31 mouse cellular contexts compared by ENCODE assay signal in the genomic region with DNA sequence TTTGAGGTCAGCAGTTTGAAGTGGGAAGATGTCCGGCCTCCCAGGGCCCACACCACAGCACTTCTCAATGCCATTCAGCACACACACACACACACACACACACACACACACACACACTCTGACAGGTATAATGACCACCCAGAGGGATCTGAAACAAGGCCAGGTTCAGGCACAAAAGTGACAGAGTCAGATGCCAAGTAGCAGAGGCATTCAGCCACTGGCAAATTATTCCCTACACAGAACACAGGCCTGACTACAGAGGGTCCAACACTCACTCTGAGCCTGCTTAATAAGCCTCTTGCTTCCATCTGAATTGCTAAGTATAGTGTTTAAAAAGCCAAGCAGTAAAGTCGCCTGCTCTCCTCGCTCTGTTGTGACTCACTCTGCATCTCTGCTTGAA. TPM values are rescaled to one million over a fixed set of nuclear protein-coding genes. Genes with fewer than 3 reads are reported as not detected.
A peak's percentile ranks its signal among the peaks of the same experiment; 100 is the strongest.
DNase-seq lines count a peak whose midpoint lies in the region; ATAC-seq and TF ChIP-seq lines count a peak whose summit lies in the region.
"Had no signal": no experiment of that assay in that cellular context is flagged by ENCODE, and none has a peak within 500 bp of the region (broad histone marks: within the 10 kb centered on the region; RNA-seq: fewer than 3 reads in every experiment).

No protein-coding gene starts in this region.

- 49% methylated on average over 3 of the region's 3 CpGs for WGBS in forebrain, embryonic 14.5 days
- 90% methylated on average over 3 of the region's 3 CpGs for WGBS in forebrain, embryonic 10.5 days
- 51% methylated on average over 3 of the region's 3 CpGs for WGBS in hindbrain, postnatal 0 days
- WGBS in hindbrain, embryonic 11.5 days, result 91% methylated on average over 3 of the region's 3 CpGs

- TF ChIP-seq CTCF in hindbrain, postnatal 0 days (IDR thresholded peaks at IDR 0.05; ENCODE audit: low read depth), result no peak
- no peak for TF ChIP-seq CTCF in brain, embryonic 14.5 days (IDR thresholded peaks at IDR 0.05; ENCODE audit: borderline replicate concordance, extremely low read depth, insufficient read depth, insufficient read length)

- H3K9me3 ChIP-seq in forebrain, embryonic 14.5 days (replicated peaks; ENCODE audit: control insufficient read depth, low read length), result no peaks in the 10 kb centered on the region
- no peaks in the 10 kb centered on the region for H3K9me3 ChIP-seq in forebrain, embryonic 10.5 days
- no peaks in the 10 kb centered on the region for H3K9me3 ChIP-seq in hindbrain, postnatal 0 days (ENCODE audit: low read length)
- H3K9me3 ChIP-seq in hindbrain, embryonic 11.5 days (ENCODE audit: control insufficient read depth, low read length), result no peaks in the 10 kb centered on the region
- H3K9me3 ChIP-seq: heart, embryonic 15.5 days; limb, embryonic 10.5 days; limb, embryonic 15.5 days; liver, embryonic 13.5 days; neural tube, embryonic 12.5 days; stomach, embryonic 15.5 days had no signal

- no peak overlapping the region for H3K27ac ChIP-seq in forebrain, embryonic 14.5 days (ENCODE audit: low read depth, low read length)
- H3K27ac ChIP-seq in forebrain, embryonic 10.5 days, result no peak overlapping the region
- H3K27ac ChIP-seq in hindbrain, postnatal 0 days, result no peak overlapping the region
- no peak overlapping the region for H3K27ac ChIP-seq in hindbrain, embryonic 11.5 days (ENCODE audit: low read depth, low read length)
- H3K27ac ChIP-seq: heart, embryonic 15.5 days; limb, embryonic 10.5 days; limb, embryonic 15.5 days; liver, embryonic 13.5 days; neural tube, embryonic 12.5 days; stomach, embryonic 15.5 days had no signal

- no peak for TF ChIP-seq POLR2A in brain, embryonic 14.5 days (IDR thresholded peaks at IDR 0.05; ENCODE audit: borderline replicate concordance, extremely low read depth, insufficient read depth, insufficient read length, poor library complexity, severe bottlenecking)

- no peak for ATAC-seq in forebrain, embryonic 14.5 days
- ATAC-seq in hindbrain, postnatal 0 days, result peak; percentile 68; the same call in 1 of the 2 replicates
- no peak for ATAC-seq in hindbrain, embryonic 11.5 days (ENCODE audit: low FRiP score)
- ATAC-seq: activated CD4-positive, CD25-positive, alpha-beta regulatory T cell, adult 4 months; CD4-positive, CD25-positive, alpha-beta regulatory T cell, adult 4 months; intestine, postnatal 0 days; lung, postnatal 0 days had no signal

- peak; percentile 43 for DNase-seq in forebrain, embryonic 14.5 days (ENCODE audit: low spot score)
- no peak for DNase-seq in forebrain, embryonic 10.5 days (ENCODE audit: extremely low spot score, low spot score)
- DNase-seq in hindbrain, postnatal 0 days (ENCODE audit: low spot score), result peak; percentile 51
- no peak for DNase-seq in hindbrain, embryonic 11.5 days (ENCODE audit: low spot score)
- peak; percentile 33 for DNase-seq in Muller cell, postnatal 12 days (ENCODE audit: inconsistent ontology term)
- peak; percentile 73 for DNase-seq in brain, embryonic 14.5 days (ENCODE audit: low read depth)
- DNase-seq in kidney, postnatal 14 days, result no peak
- DNase-seq: adrenal gland, adult 2 months; adrenal gland, postnatal 36 days; cerebellum, adult 9-10 months; gastrocnemius, postnatal 14 days; kidney, adult 9 months; kidney, postnatal 10 days; layer of hippocampus, adult 9-11 months; liver, embryonic 13.5 days; lung, adult 18-20 months; lung, postnatal 4 days; midbrain, embryonic 14.5 days; right cerebral cortex, postnatal 14 days; thymus, postnatal 36 days had no signal

- H3K36me3 ChIP-seq in forebrain, embryonic 14.5 days (ENCODE audit: control insufficient read depth, insufficient read depth, low read length), result peaks cover 24% of the 10 kb centered on the region
- H3K36me3 ChIP-seq in forebrain, embryonic 10.5 days (replicated peaks), result peaks cover 92% of the 10 kb centered on the region
- H3K36me3 ChIP-seq in hindbrain, postnatal 0 days (ENCODE audit: insufficient read depth, low read length), result no peaks in the 10 kb centered on the region; the same call in 1 of the 2 replicates
- H3K36me3 ChIP-seq in hindbrain, embryonic 11.5 days (ENCODE audit: control insufficient read depth, insufficient read depth, low read length), result 0 out of 2 replicates have a peak, but pooled peaks cover 3% of the 10 kb centered on the region

- H3K4me2 ChIP-seq in forebrain, embryonic 14.5 days (ENCODE audit: low read length), result no peak overlapping the region
- H3K4me2 ChIP-seq in hindbrain, postnatal 0 days (ENCODE audit: low read depth, low read length), result no peak overlapping the region
- H3K4me2 ChIP-seq in hindbrain, embryonic 11.5 days (replicated peaks; ENCODE audit: low read depth, low read length), result no peak overlapping the region
- H3K4me2 ChIP-seq: heart, embryonic 15.5 days; limb, embryonic 15.5 days; liver, embryonic 13.5 days; neural tube, embryonic 12.5 days; stomach, embryonic 15.5 days had no signal

- no peak overlapping the region for H3K4me3 ChIP-seq in forebrain, embryonic 14.5 days (ENCODE audit: low read depth, low read length)
- H3K4me3 ChIP-seq in forebrain, embryonic 10.5 days, result no peak overlapping the region
- no peak overlapping the region for H3K4me3 ChIP-seq in hindbrain, postnatal 0 days (ENCODE audit: low read length)
- no peak overlapping the region for H3K4me3 ChIP-seq in hindbrain, embryonic 11.5 days (ENCODE audit: low read depth, low read length)
- H3K4me3 ChIP-seq: erythroblast, embryonic 14.5 days; heart, embryonic 15.5 days; limb, embryonic 10.5 days; limb, embryonic 15.5 days; liver, embryonic 13.5 days; megakaryocyte, embryonic 14.5 days; neural tube, embryonic 12.5 days; stomach, embryonic 15.5 days had no signal

- H3K27me3 ChIP-seq in forebrain, embryonic 14.5 days (replicated peaks; ENCODE audit: control insufficient read depth, insufficient read depth, low read length), result no peaks in the 10 kb centered on the region
- no peaks in the 10 kb centered on the region for H3K27me3 ChIP-seq in forebrain, embryonic 10.5 days (ENCODE audit: poor library complexity, severe bottlenecking)
- H3K27me3 ChIP-seq in hindbrain, postnatal 0 days (ENCODE audit: insufficient read depth, low read length), result no peaks in the 10 kb centered on the region
- H3K27me3 ChIP-seq in hindbrain, embryonic 11.5 days (ENCODE audit: control insufficient read depth, insufficient read depth, low read length), result no peaks in the 10 kb centered on the region
- H3K27me3 ChIP-seq: heart, embryonic 15.5 days; limb, embryonic 15.5 days; liver, embryonic 13.5 days; megakaryocyte, embryonic 14.5 days; neural tube, embryonic 12.5 days; stomach, embryonic 15.5 days had no signal

- H3K4me1 ChIP-seq in forebrain, embryonic 14.5 days (ENCODE audit: control insufficient read depth, insufficient read depth, low read length), result no peaks in the 10 kb centered on the region
- no peaks in the 10 kb centered on the region for H3K4me1 ChIP-seq in forebrain, embryonic 10.5 days
- no peaks in the 10 kb centered on the region; the same call in 1 of the 2 replicates for H3K4me1 ChIP-seq in hindbrain, postnatal 0 days (ENCODE audit: insufficient read depth, low read length)
- no peaks in the 10 kb centered on the region for H3K4me1 ChIP-seq in hindbrain, embryonic 11.5 days (replicated peaks; ENCODE audit: control insufficient read depth, insufficient read depth, low read length)
- H3K4me1 ChIP-seq: heart, embryonic 15.5 days; limb, embryonic 10.5 days; liver, embryonic 13.5 days; neural tube, embryonic 12.5 days; stomach, embryonic 15.5 days had no signal

- H3K9ac ChIP-seq in forebrain, embryonic 14.5 days (ENCODE audit: low read length), result no peak overlapping the region
- no peak overlapping the region for H3K9ac ChIP-seq in hindbrain, postnatal 0 days (replicated peaks; ENCODE audit: low read length)
- H3K9ac ChIP-seq in hindbrain, embryonic 11.5 days (ENCODE audit: low read depth, low read length), result no peak overlapping the region
- H3K9ac ChIP-seq: heart, embryonic 15.5 days; limb, embryonic 15.5 days; liver, embryonic 13.5 days; neural tube, embryonic 12.5 days; stomach, embryonic 15.5 days had no signal

RNA-seq across cellular contexts. Expression of a gene that starts 33.1 kb away (rescaled TPM):
- 29.2 and 32.4 TPM in 2 replicates for polyA plus RNA-seq in forebrain, embryonic 14.5 days (2014; fragmentation: Nextera tagmentation; extraction: Ambion mirVana)
- polyA plus RNA-seq in forebrain, embryonic 10.5 days (2016; fragmentation: Nextera tagmentation; extraction: Ambion mirVana), result 60.8 and 62.7 TPM in 2 replicates
- total RNA-seq in hindbrain, postnatal 0 days (2014; rRNA removed), result 18.6 and 29.1 TPM in 2 replicates
- 27.2 and 30.9 TPM in 2 replicates for polyA plus RNA-seq in hindbrain, postnatal 0 days (2015; fragmentation: Nextera tagmentation; extraction: Ambion mirVana)
- polyA plus RNA-seq in hindbrain, embryonic 11.5 days (2014; fragmentation: Nextera tagmentation; extraction: Ambion mirVana), result 35.1 and 37.2 TPM in 2 replicates
- 29.9 and 30.0 TPM in 2 replicates for polyA plus RNA-seq in brain, embryonic 14.5 days (2012; rRNA removed)

RNA-seq across cellular contexts. Expression of a gene that starts 33.2 kb away (rescaled TPM):
- 18.3 and 24.5 TPM in 2 replicates for polyA plus RNA-seq in forebrain, embryonic 14.5 days (2014; fragmentation: Nextera tagmentation; extraction: Ambion mirVana)
- polyA plus RNA-seq in forebrain, embryonic 10.5 days (2016; fragmentation: Nextera tagmentation; extraction: Ambion mirVana), result 57.4 TPM in 2 replicates
- total RNA-seq in hindbrain, postnatal 0 days (2014; rRNA removed), result 7.5 and 8.7 TPM in 2 replicates
- 19.7 and 21.4 TPM in 2 replicates for polyA plus RNA-seq in hindbrain, postnatal 0 days (2015; fragmentation: Nextera tagmentation; extraction: Ambion mirVana)
- polyA plus RNA-seq in hindbrain, embryonic 11.5 days (2014; fragmentation: Nextera tagmentation; extraction: Ambion mirVana), result 36.0 and 41.5 TPM in 2 replicates
- 17.3 and 20.1 TPM in 2 replicates for polyA plus RNA-seq in brain, embryonic 14.5 days (2012; rRNA removed)

RNA-seq across cellular contexts. Expression of a gene that starts 43.4 kb away (rescaled TPM):
- polyA plus RNA-seq in forebrain, embryonic 14.5 days (2014; fragmentation: Nextera tagmentation; extraction: Ambion mirVana), result 24.5 and 28.3 TPM in 2 replicates
- 22.9 TPM in 2 replicates for polyA plus RNA-seq in forebrain, embryonic 10.5 days (2016; fragmentation: Nextera tagmentation; extraction: Ambion mirVana)
- total RNA-seq in hindbrain, postnatal 0 days (2014; rRNA removed), result 14.5 and 15.6 TPM in 2 replicates
- 15.0 and 15.8 TPM in 2 replicates for polyA plus RNA-seq in hindbrain, postnatal 0 days (2015; fragmentation: Nextera tagmentation; extraction: Ambion mirVana)
- 21.9 and 22.0 TPM in 2 replicates for polyA plus RNA-seq in hindbrain, embryonic 11.5 days (2014; fragmentation: Nextera tagmentation; extraction: Ambion mirVana)
- 14.4 and 15.4 TPM in 2 replicates for polyA plus RNA-seq in brain, embryonic 14.5 days (2012; rRNA removed)

Comparison
In these comparisons a context has a peak if more than half of its experiments do, and no peak if none do; other contexts are left out.
1. DNase-seq: peak in forebrain, embryonic 14.5 days (single experiment), hindbrain, postnatal 0 days (single experiment), Muller cell, postnatal 12 days (single experiment) and brain, embryonic 14.5 days (single experiment); none in forebrain, embryonic 10.5 days (single experiment), hindbrain, embryonic 11.5 days (single experiment) and kidney, postnatal 14 days (single experiment).